Comparison of ENCODE assay signal across 13 mouse cellular contexts in the genomic region with DNA sequence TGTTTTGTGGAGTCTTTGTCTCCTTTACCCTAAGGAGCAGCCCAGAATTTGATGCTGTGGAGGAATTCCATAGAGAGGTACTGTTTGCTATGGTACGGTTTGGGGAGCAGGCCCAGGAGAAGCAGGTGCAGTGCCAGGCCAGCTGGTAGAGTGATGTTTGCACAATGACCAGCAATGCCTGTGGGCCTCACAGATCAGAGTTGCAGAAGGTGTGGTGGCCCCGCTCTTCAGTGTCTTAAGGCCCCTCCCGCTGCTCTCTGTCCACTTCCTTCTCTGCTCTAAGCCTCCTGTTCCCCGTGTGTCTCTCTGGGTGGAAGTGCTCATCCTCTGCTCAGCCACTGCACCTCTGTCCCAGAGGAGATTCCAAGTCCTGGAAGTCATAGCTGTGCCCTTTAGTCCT.
DNase-seq lines count a peak whose midpoint lies in the region; ATAC-seq and TF ChIP-seq lines count a peak whose summit lies in the region.
"Had no signal": no experiment of that assay in that cellular context is flagged by ENCODE, and none has a peak within 500 bp of the region (broad histone marks: within the 10 kb centered on the region; RNA-seq: fewer than 3 reads in every experiment).

No protein-coding gene starts in this region.

- H3K9ac ChIP-seq in hindbrain, embryonic 11.5 days (ENCODE audit: low read depth, low read length), result no peak overlapping the region

- H3K27ac ChIP-seq in hindbrain, embryonic 10.5 days, result 0 out of 2 replicates have a peak overlapping the region, but pooled peaks have one; percentile 40
- H3K27ac ChIP-seq in hindbrain, embryonic 11.5 days (ENCODE audit: low read depth, low read length), result no peak overlapping the region
- peak overlapping the region; percentile 8; the same call in 1 of the 2 replicates for H3K27ac ChIP-seq in bone marrow, adult 2 months (ENCODE audit: control insufficient read depth, insufficient read depth, low read depth, low read length, poor library complexity)
- H3K27ac ChIP-seq: heart, adult 2 months had no signal

- TF ChIP-seq POLR2A in bone marrow, adult 2 months (IDR thresholded peaks at IDR 0.05; ENCODE audit: borderline replicate concordance, control insufficient read depth, low read depth, low read length), result no peak

- peaks cover 29% of the 10 kb centered on the region for H3K36me3 ChIP-seq in hindbrain, embryonic 10.5 days
- no peaks in the 10 kb centered on the region for H3K36me3 ChIP-seq in hindbrain, embryonic 11.5 days (ENCODE audit: control insufficient read depth, insufficient read depth, low read length)

- H3K27me3 ChIP-seq in hindbrain, embryonic 10.5 days (ENCODE audit: insufficient read depth, poor library complexity, severe bottlenecking), result no peaks in the 10 kb centered on the region
- H3K27me3 ChIP-seq in hindbrain, embryonic 11.5 days (ENCODE audit: control insufficient read depth, insufficient read depth, low read length), result no peaks in the 10 kb centered on the region

- TF ChIP-seq CTCF in bone marrow, adult 2 months (IDR thresholded peaks at IDR 0.05; ENCODE audit: control insufficient read depth, insufficient read depth, low read length), result no peak

- H3K4me1 ChIP-seq in hindbrain, embryonic 10.5 days (replicated peaks), result peaks cover 25% of the 10 kb centered on the region
- peaks cover 6% of the 10 kb centered on the region for H3K4me1 ChIP-seq in hindbrain, embryonic 11.5 days (replicated peaks; ENCODE audit: control insufficient read depth, insufficient read depth, low read length)
- H3K4me1 ChIP-seq in bone marrow, adult 2 months (ENCODE audit: control insufficient read depth, insufficient read depth, low read length), result peaks cover 6% of the 10 kb centered on the region

- DNase-seq in hindbrain, embryonic 10.5 days (ENCODE audit: low spot score), result no peak
- no peak for DNase-seq in hindbrain, embryonic 11.5 days (ENCODE audit: low spot score)
- peak; percentile 27 for DNase-seq in 3134 (ENCODE audit: extremely low read depth, insufficient read length, low spot score)
- no peak for DNase-seq in testis, postnatal 10 days (ENCODE audit: low spot score)
- DNase-seq in adrenal gland, adult 2 months, result no peak
- DNase-seq in cerebellum, postnatal 36 days, result no peak
- DNase-seq: heart, adult 2 months; heart, postnatal 14 days; lung, adult 2 months had no signal

- ATAC-seq in hindbrain, embryonic 11.5 days (ENCODE audit: low FRiP score), result no peak
- peak; percentile 83 for ATAC-seq in megakaryocyte, adult 5-6 weeks (ENCODE audit: poor library complexity, severe bottlenecking)
- ATAC-seq: activated CD4-positive, CD25-positive, alpha-beta regulatory T cell, adult 4 months; midbrain, embryonic 16.5 days had no signal

- 83% methylated on average over 4 of the region's 4 CpGs for WGBS in hindbrain, embryonic 10.5 days
- WGBS in hindbrain, embryonic 11.5 days, result 82% methylated on average over 4 of the region's 4 CpGs
- 19% methylated on average over 4 of the region's 4 CpGs for WGBS in bone marrow, adult 2 months

- no peak overlapping the region for H3K4me3 ChIP-seq in hindbrain, embryonic 10.5 days
- H3K4me3 ChIP-seq in hindbrain, embryonic 11.5 days (ENCODE audit: low read depth, low read length), result no peak overlapping the region
- H3K4me3 ChIP-seq in bone marrow, adult 2 months (replicated peaks; ENCODE audit: control insufficient read depth, low read depth, low read length), result no peak overlapping the region
- H3K4me3 ChIP-seq: heart, adult 2 months had no signal

- peaks cover 2% of the 10 kb centered on the region; the same call in 1 of the 2 replicates for H3K9me3 ChIP-seq in hindbrain, embryonic 10.5 days
- no peaks in the 10 kb centered on the region for H3K9me3 ChIP-seq in hindbrain, embryonic 11.5 days (ENCODE audit: control insufficient read depth, low read length)

- no peak overlapping the region for H3K4me2 ChIP-seq in hindbrain, embryonic 11.5 days (replicated peaks; ENCODE audit: low read depth, low read length)
